Mouse (Mus musculus) neural tube, embryonic 15.5 days (tissue): ENCODE data around the gene Snd1. TPM values are rescaled to one million over a fixed set of nuclear protein-coding genes. Genes with fewer than 3 reads are reported as not detected.

Experiments
- ATAC-seq: fragments of 200-750 bp; cut with Nextera tagmentation; 2 replicates; pipeline ENCODE4 v1.8.0; 2017; ENCODE audit warnings: mild to moderate bottlenecking, moderate TSS enrichment, moderate library complexity; ENCODE audit not compliant: low FRiP score
- H3K27ac ChIP-seq: fragments of 300-500 bp; sonication (generic); replicated peaks from 2 replicates; pipeline ENCODE4 v1.5.1; 2015; ENCODE audit warnings: mild to moderate bottlenecking, inconsistent platforms
- H3K27me3 ChIP-seq: fragments of 300-500 bp; sonication (generic); replicated peaks from 2 replicates; pipeline ENCODE4 v1.6.1; 2015; ENCODE audit warnings: inconsistent platforms
- H3K36me3 ChIP-seq: fragments of 300-500 bp; sonication (generic); 2 replicates; pipeline ENCODE4 v1.6.1; 2015; ENCODE audit warnings: inconsistent platforms
- H3K4me1 ChIP-seq: fragments of 300-500 bp; sonication (generic); 2 replicates; pipeline ENCODE4 v1.6.1; 2015; ENCODE audit warnings: inconsistent platforms
- H3K4me2 ChIP-seq: fragments of 300-500 bp; sonication (generic); 2 replicates; pipeline ENCODE4 v1.6.1; 2015; ENCODE audit warnings: inconsistent platforms, mild to moderate bottlenecking, moderate library complexity
- H3K4me3 ChIP-seq: fragments of 300-500 bp; sonication (generic); replicated peaks from 2 replicates; pipeline ENCODE4 v1.5.1; 2015; ENCODE audit warnings: mild to moderate bottlenecking, inconsistent platforms
- H3K9ac ChIP-seq: fragments of 300-500 bp; sonication (generic); replicated peaks from 2 replicates; pipeline ENCODE4 v1.6.1; 2015; ENCODE audit warnings: mild to moderate bottlenecking, inconsistent platforms
- H3K9me3 ChIP-seq: fragments of 300-500 bp; sonication (generic); replicated peaks from 2 replicates; pipeline ENCODE4 v1.6.1; 2016; ENCODE audit warnings: inconsistent platforms
- WGBS: fragments of 180-500 bp; shearing (Covaris S2); methylation state at CpG from one replicate; pipeline ENCODE4 v1.1.7; 2015; ENCODE audit warnings: mixed read lengths; 5-methylcytosine and 5-hydroxymethylcytosine counted together
- polyA plus RNA-seq: library from polyadenylated mRNA; unstranded; fragments of >200 nt; fragmentation: Nextera tagmentation; extraction: Ambion mirVana; gene quantifications from 2 replicates; pipeline ENCODE4 v1.2.1, GENCODE M21; 2015

Gene Snd1
- polyA plus RNA-seq, 1 experiment from 2014 or later: 71.1 TPM

DNA sequence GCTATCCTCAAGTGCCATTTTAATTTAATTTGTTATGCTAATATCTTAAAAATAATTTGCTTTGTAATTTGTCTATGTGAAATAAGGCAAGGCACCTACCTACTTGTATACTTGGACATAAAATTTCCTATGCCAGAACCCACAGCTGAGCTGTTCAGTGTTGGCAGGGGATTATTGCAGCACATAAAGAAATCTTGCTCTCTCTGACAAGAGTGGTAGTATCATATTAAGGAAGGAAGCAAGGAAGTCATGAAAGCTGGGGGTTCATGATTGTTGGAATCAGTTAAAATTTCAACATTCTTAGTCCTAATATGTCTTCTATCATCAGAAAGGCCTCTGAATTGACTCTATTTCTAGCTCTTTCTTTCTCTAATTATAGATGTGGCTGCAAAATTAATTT is 125.5 kb downstream of the Snd1 start:
- H3K9ac ChIP-seq: no peak overlapping the region
- H3K9me3 ChIP-seq: no peaks in the 10 kb centered on the region
- no peaks in the 10 kb centered on the region for H3K36me3 ChIP-seq
- H3K4me1 ChIP-seq: peaks cover 7% of the 10 kb centered on the region; the same call in 1 of the 2 replicates
- H3K27me3 ChIP-seq: no peaks in the 10 kb centered on the region
- ATAC-seq: no peak
- H3K4me3 ChIP-seq: no peak overlapping the region
- no peak overlapping the region for H3K4me2 ChIP-seq
- H3K27ac ChIP-seq: no peak overlapping the region

- no peaks in the 10 kb centered on the region for H3K27me3 ChIP-seq
- peaks cover 7% of the 10 kb centered on the region; the same call in 1 of the 2 replicates for H3K4me1 ChIP-seq
- WGBS: 71% methylated on average over 3 of the region's 3 CpGs
- H3K27ac ChIP-seq: no peak overlapping the region
- no peak overlapping the region for H3K4me2 ChIP-seq
- no peaks in the 10 kb centered on the region for H3K9me3 ChIP-seq
- H3K36me3 ChIP-seq: no peaks in the 10 kb centered on the region
- ATAC-seq: no peak
- H3K9ac ChIP-seq: no peak overlapping the region
- H3K4me3 ChIP-seq: no peak overlapping the region
Measured at GRCm38 (mm10) chr6:28603401-28603800, 128.5 kb downstream of the Snd1 start.

GRCm38 (mm10) chr6:28603823-28604222 is 128.9 kb downstream of the Snd1 start:
- Histone ChIP-seq H3K27me3 (no peaks in the 10 kb centered on the region), H3K9ac (no peak overlapping the region), H3K4me1 (peaks cover 7% of the 10 kb centered on the region; the same call in 1 of the 2 replicates), H3K9me3 (no peaks in the 10 kb centered on the region), H3K4me2 (no peak overlapping the region), H3K4me3 (no peak overlapping the region), H3K27ac (no peak overlapping the region), H3K36me3 (no peaks in the 10 kb centered on the region)
- ATAC-seq: no peak
- 41% methylated on average over 3 of the region's 3 CpGs for WGBS

GRCm38 (mm10) chr6:28609291-28609690 is 134.4 kb downstream of the Snd1 start:
- Histone ChIP-seq H3K36me3 (no peaks in the 10 kb centered on the region), H3K9me3 (no peaks in the 10 kb centered on the region), H3K4me1 (no peaks in the 10 kb centered on the region), H3K27me3 (no peaks in the 10 kb centered on the region), H3K27ac (no peak overlapping the region), H3K9ac (no peak overlapping the region), H3K4me3 (no peak overlapping the region), H3K4me2 (no peak overlapping the region)
- no peak for ATAC-seq
- 81% methylated on average over 4 of the region's 4 CpGs for WGBS

GRCm38 (mm10) chr6:28610127-28610526 is 135.2 kb downstream of the Snd1 start:
- H3K27ac ChIP-seq: no peak overlapping the region
- no peak overlapping the region for H3K9ac ChIP-seq
- 91% methylated on average over 1 of the region's 1 CpGs for WGBS
- no peak for ATAC-seq
- H3K36me3 ChIP-seq: no peaks in the 10 kb centered on the region
- H3K4me3 ChIP-seq: no peak overlapping the region
- no peaks in the 10 kb centered on the region for H3K4me1 ChIP-seq
- H3K9me3 ChIP-seq: no peaks in the 10 kb centered on the region
- H3K27me3 ChIP-seq: no peaks in the 10 kb centered on the region
- H3K4me2 ChIP-seq: no peak overlapping the region

DNA sequence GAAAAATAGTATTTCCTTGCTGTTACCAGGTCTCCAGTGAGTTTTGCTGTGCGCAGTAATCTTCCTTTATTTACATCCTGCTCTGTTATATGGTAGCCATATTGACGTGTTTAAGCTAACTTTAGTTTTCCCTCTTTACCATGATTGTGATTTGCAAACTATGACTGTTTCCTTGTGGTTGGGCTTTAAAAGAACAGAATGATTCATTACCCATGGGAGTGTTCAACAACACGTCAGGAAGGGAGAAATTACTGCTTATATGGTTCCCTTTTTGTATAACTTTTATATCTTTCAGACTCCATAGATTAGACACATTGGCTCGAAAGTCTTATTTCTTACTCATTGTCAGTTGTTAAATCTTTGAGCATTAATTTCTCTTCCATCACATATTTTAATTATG is 138.5 kb downstream of the Snd1 start:
- H3K4me3 ChIP-seq: no peak overlapping the region
- no peak overlapping the region for H3K9ac ChIP-seq
- H3K27me3 ChIP-seq: no peaks in the 10 kb centered on the region
- no peak overlapping the region for H3K27ac ChIP-seq
- peaks cover 9% of the 10 kb centered on the region for H3K4me1 ChIP-seq
- H3K36me3 ChIP-seq: no peaks in the 10 kb centered on the region
- no peak for ATAC-seq
- H3K4me2 ChIP-seq: no peak overlapping the region
- no peaks in the 10 kb centered on the region for H3K9me3 ChIP-seq
- WGBS: 68% methylated on average over 4 of the region's 4 CpGs

- no peak for ATAC-seq
- Histone ChIP-seq H3K9me3 (no peaks in the 10 kb centered on the region), H3K4me1 (peaks cover 19% of the 10 kb centered on the region), H3K9ac (no peak overlapping the region), H3K4me3 (no peak overlapping the region), H3K27me3 (no peaks in the 10 kb centered on the region), H3K27ac (no peak overlapping the region), H3K36me3 (no peaks in the 10 kb centered on the region), H3K4me2 (no peak overlapping the region)
- WGBS: 74% methylated on average over 4 of the region's 4 CpGs
Measured at GRCm38 (mm10) chr6:28614856-28615255, 139.9 kb downstream of the Snd1 start.

DNA sequence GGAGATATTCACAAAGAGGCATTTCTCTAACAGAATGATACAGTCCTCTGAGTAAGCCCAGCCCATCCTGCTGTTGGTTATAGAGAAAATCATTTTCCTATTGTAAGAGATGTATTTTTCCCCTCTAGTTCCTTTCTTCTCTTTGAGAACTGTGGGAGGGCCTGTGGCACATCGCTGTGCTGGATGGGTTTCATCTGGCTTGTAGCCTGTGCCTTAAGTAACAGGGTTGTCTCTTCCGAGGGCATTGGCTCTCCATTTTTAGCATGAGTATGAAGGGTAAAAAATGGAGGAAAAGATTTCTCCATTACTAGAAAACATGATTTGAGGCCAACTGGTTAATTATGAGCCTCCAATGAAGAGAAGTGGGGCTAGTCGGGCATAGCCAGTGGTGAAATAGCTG is 140.5 kb downstream of the Snd1 start:
- WGBS: 77% methylated on average over 3 of the region's 3 CpGs
- ATAC-seq: no peak
- no peaks in the 10 kb centered on the region for H3K9me3 ChIP-seq

DNA sequence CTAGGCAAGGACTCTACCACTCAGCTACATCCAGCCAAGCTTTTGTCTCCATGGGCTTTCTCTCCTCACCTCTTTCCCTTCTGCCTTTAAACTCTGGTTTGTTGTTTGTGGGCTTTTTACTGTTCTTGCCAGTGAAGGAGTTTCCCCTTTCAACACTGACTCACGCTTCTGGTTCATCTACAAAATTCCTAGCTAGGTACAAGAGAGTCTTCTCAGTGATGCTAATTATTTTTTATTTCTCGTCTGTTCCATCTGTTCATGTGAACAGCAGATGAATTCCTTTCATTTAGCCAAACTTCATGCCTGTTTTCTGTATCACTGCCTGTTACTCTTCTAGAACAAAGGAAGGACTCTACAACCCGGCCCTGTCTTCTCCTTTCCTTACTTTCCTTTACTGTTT is 141.0 kb downstream of the Snd1 start:
- WGBS: 33% methylated on average over 3 of the region's 3 CpGs
- no peak for ATAC-seq
- Histone ChIP-seq H3K9ac (no peak overlapping the region), H3K4me1 (peaks cover 19% of the 10 kb centered on the region), H3K27ac (no peak overlapping the region), H3K27me3 (no peaks in the 10 kb centered on the region), H3K4me3 (no peak overlapping the region), H3K4me2 (no peak overlapping the region), H3K9me3 (no peaks in the 10 kb centered on the region), H3K36me3 (no peaks in the 10 kb centered on the region)

More for the DNA sequence above, 140.5 kb downstream of the Snd1 start:
- Histone ChIP-seq H3K4me1 (peaks cover 19% of the 10 kb centered on the region), H3K4me3 (no peak overlapping the region), H3K4me2 (no peak overlapping the region), H3K36me3 (no peaks in the 10 kb centered on the region), H3K27me3 (no peaks in the 10 kb centered on the region), H3K9ac (no peak overlapping the region), H3K27ac (no peak overlapping the region)

GRCm38 (mm10) chr6:28618299-28618698 is 143.4 kb downstream of the Snd1 start:
- Histone ChIP-seq H3K9me3 (no peaks in the 10 kb centered on the region), H3K9ac (no peak overlapping the region), H3K27ac (no peak overlapping the region), H3K4me3 (no peak overlapping the region), H3K4me1 (peaks cover 23% of the 10 kb centered on the region), H3K4me2 (no peak overlapping the region), H3K27me3 (no peaks in the 10 kb centered on the region), H3K36me3 (no peaks in the 10 kb centered on the region)
- WGBS: 32% methylated on average over 3 of the region's 3 CpGs
- ATAC-seq: no peak

- peak; percentile 36; the same call in 1 of the 2 replicates for ATAC-seq
- H3K27me3 ChIP-seq: no peaks in the 10 kb centered on the region
- no peak overlapping the region for H3K9ac ChIP-seq
- H3K4me3 ChIP-seq: no peak overlapping the region
- H3K4me1 ChIP-seq: peaks cover 23% of the 10 kb centered on the region
- no peak overlapping the region for H3K27ac ChIP-seq
- H3K36me3 ChIP-seq: no peaks in the 10 kb centered on the region
- 28% methylated on average over 7 of the region's 7 CpGs for WGBS
- H3K4me2 ChIP-seq: no peak overlapping the region
- H3K9me3 ChIP-seq: no peaks in the 10 kb centered on the region
Measured at GRCm38 (mm10) chr6:28618751-28619153, 143.8 kb downstream of the Snd1 start.

- no peaks in the 10 kb centered on the region for H3K9me3 ChIP-seq
- no peak overlapping the region for H3K9ac ChIP-seq
- H3K4me1 ChIP-seq: peaks cover 20% of the 10 kb centered on the region
- H3K4me3 ChIP-seq: no peak overlapping the region
- no peaks in the 10 kb centered on the region for H3K36me3 ChIP-seq
- no peak for ATAC-seq
- 82% methylated on average over 4 of the region's 4 CpGs for WGBS
- H3K27me3 ChIP-seq: no peaks in the 10 kb centered on the region
- H3K4me2 ChIP-seq: no peak overlapping the region
- H3K27ac ChIP-seq: no peak overlapping the region
Measured at GRCm38 (mm10) chr6:28621431-28621830, 146.5 kb downstream of the Snd1 start.

GRCm38 (mm10) chr6:28621961-28622360 is 147.0 kb downstream of the Snd1 start:
- Histone ChIP-seq H3K4me2 (no peak overlapping the region), H3K9ac (no peak overlapping the region), H3K4me1 (peaks cover 20% of the 10 kb centered on the region), H3K9me3 (no peaks in the 10 kb centered on the region), H3K27ac (no peak overlapping the region), H3K27me3 (no peaks in the 10 kb centered on the region), H3K4me3 (no peak overlapping the region), H3K36me3 (no peaks in the 10 kb centered on the region)
- no peak for ATAC-seq
- 87% methylated on average over 5 of the region's 5 CpGs for WGBS
